In the genomic region with DNA sequence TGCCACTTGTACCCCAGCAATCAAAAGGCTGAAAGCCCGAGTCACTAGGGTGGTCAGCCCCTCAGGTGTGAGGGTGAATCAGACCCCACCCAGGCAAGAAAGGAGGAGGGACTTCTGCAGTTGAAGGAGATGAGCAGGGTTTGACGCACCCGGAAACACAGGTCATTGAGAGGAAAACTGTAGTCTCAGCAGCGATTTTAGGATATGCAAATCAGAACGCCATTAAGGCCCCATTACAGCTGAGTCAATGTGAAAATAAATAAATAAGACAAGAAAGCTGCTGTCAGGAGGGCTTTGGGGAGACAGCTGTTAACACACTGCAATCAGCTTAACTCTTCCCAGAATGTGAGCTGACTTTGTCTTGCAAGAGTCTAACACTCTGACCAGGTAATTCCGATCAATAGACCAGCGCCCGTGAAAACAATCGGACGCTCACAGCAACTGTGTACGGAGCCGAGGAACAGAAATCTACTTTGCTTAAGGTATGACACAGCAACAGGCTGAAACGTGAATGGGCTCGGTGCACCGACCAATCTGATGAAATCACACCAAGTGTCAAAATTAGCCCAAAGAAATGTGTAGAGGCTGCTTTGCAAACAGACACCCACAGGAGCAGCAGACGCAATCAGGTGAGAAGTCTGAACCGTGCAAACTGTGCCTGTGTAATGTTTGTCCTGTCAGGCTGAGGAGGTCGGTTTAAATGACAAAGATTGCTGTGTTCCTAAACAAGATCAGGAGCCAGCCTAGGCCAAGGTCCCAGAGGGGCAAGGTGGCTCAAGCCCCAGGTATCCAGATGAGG, we compare ENCODE assay signal across 11 mouse cellular contexts. TPM values are rescaled to one million over a fixed set of nuclear protein-coding genes. Genes with fewer than 3 reads are reported as not detected.
DNase-seq lines count a peak whose midpoint lies in the region; ATAC-seq and TF ChIP-seq lines count a peak whose summit lies in the region.
"Had no signal": no experiment of that assay in that cellular context is flagged by ENCODE, and none has a peak within 500 bp of the region (broad histone marks: within the 10 kb centered on the region; RNA-seq: fewer than 3 reads in every experiment).

No protein-coding gene starts in this region.

- no peak overlapping the region; the same call in 1 of the 2 replicates for H3K9ac ChIP-seq in liver, embryonic 11.5 days (ENCODE audit: low read depth, low read length)
- H3K9ac ChIP-seq: limb, embryonic 12.5 days had no signal

- no peaks in the 10 kb centered on the region for H3K27me3 ChIP-seq in spleen, adult 2 months (ENCODE audit: control insufficient read depth, insufficient read depth, low read length)
- H3K27me3 ChIP-seq in liver, embryonic 11.5 days (replicated peaks; ENCODE audit: control insufficient read depth, insufficient read depth, low read length): no peaks in the 10 kb centered on the region
- H3K27me3 ChIP-seq: limb, embryonic 12.5 days; megakaryocyte, embryonic 14.5 days had no signal

- no peak overlapping the region for H3K4me3 ChIP-seq in gastrocnemius, adult 2 months
- H3K4me3 ChIP-seq in spleen, adult 2 months (ENCODE audit: extremely low read depth, insufficient read depth, insufficient read length): no peak overlapping the region
- no peak overlapping the region for H3K4me3 ChIP-seq in liver, embryonic 11.5 days (ENCODE audit: low read depth, low read length)
- H3K4me3 ChIP-seq: limb, embryonic 12.5 days had no signal

- TF ChIP-seq CTCF in gastrocnemius, adult 2 months (IDR thresholded peaks at IDR 0.05): no peak
- no peak for TF ChIP-seq CTCF in spleen, adult 2 months (IDR thresholded peaks at IDR 0.05; ENCODE audit: extremely low read depth, insufficient read depth, insufficient read length, insufficient replicate concordance)

- WGBS in spleen, adult 2 months: 63% methylated on average over 18 of the region's 18 CpGs
- 73% methylated on average over 18 of the region's 18 CpGs for WGBS in liver, embryonic 11.5 days

- peaks cover 53% of the 10 kb centered on the region; the same call in 1 of the 2 replicates for H3K4me1 ChIP-seq in spleen, adult 2 months (ENCODE audit: control insufficient read depth, insufficient read depth, insufficient read length)
- peaks cover 73% of the 10 kb centered on the region for H3K4me1 ChIP-seq in liver, embryonic 11.5 days (replicated peaks; ENCODE audit: control insufficient read depth, insufficient read depth, low read length)

- no peaks in the 10 kb centered on the region for H3K9me3 ChIP-seq in liver, embryonic 11.5 days (ENCODE audit: control insufficient read depth, low read length)
- H3K9me3 ChIP-seq: limb, embryonic 12.5 days; megakaryocyte, embryonic 14.5 days had no signal

- no peak for ATAC-seq in liver, embryonic 11.5 days (replicated peaks; ENCODE audit: low FRiP score)

- no peak for DNase-seq in gastrocnemius, adult 2 months
- DNase-seq in gastrocnemius, postnatal 10 days: no peak
- DNase-seq in spleen, adult 2 months (ENCODE audit: low read depth in 1 of 2, low spot score in 2 of 2): no peak
- no peak for DNase-seq in spleen, adult 18-20 months
- DNase-seq in liver, embryonic 11.5 days (ENCODE audit: low spot score): no peak
- peak; percentile 75 for DNase-seq in yolk sac, embryonic 10.5 days (ENCODE audit: low spot score)
- DNase-seq in gastrocnemius, adult 18-20 months (ENCODE audit: low spot score): no peak
- no peak for DNase-seq in T-cell, adult 2 months (ENCODE audit: low spot score)
- DNase-seq: cerebellum, postnatal 14 days had no signal

- H3K27ac ChIP-seq in gastrocnemius, adult 2 months: peak overlapping the region; percentile 24
- peak overlapping the region; percentile 90 for H3K27ac ChIP-seq in spleen, adult 2 months (ENCODE audit: insufficient read depth, low read length)
- H3K27ac ChIP-seq in liver, embryonic 11.5 days (ENCODE audit: low read depth, low read length): peak overlapping the region; percentile 100; the same call in 1 of the 2 replicates
- H3K27ac ChIP-seq: limb, embryonic 12.5 days had no signal

- H3K36me3 ChIP-seq in spleen, adult 2 months (ENCODE audit: control insufficient read depth, insufficient read depth, low read length): no peaks in the 10 kb centered on the region
- H3K36me3 ChIP-seq in liver, embryonic 11.5 days (ENCODE audit: control insufficient read depth, insufficient read depth, low read length): 0 out of 2 replicates have a peak, but pooled peaks cover 2% of the 10 kb centered on the region
- H3K36me3 ChIP-seq: limb, embryonic 12.5 days had no signal

- intact Hi-C loops in gastrocnemius, adult 2 months (cut with DNase I): no loop called here

- TF ChIP-seq POLR2A in spleen, adult 2 months (IDR thresholded peaks at IDR 0.05; ENCODE audit: low read depth, low read length): no peak

- H3K4me2 ChIP-seq in liver, embryonic 11.5 days: peak overlapping the region; percentile 78
- H3K4me2 ChIP-seq: limb, embryonic 12.5 days had no signal

RNA-seq across cellular contexts. Expression of gene Elmsan1, which starts 16.8 kb away (rescaled TPM):
- total RNA-seq in gastrocnemius, adult 2 months (2021): 10 to 100 TPM; 10.2 to 11.9 TPM
- total RNA-seq in gastrocnemius, postnatal 10 days (2021): 10 to 100 TPM; 15.6 to 18.5 TPM
- polyA plus RNA-seq in spleen, adult 2 months (2012; rRNA removed): 30.6 and 36.4 TPM in 2 replicates
- 12.6 and 13.4 TPM in 2 replicates for polyA plus RNA-seq in liver, embryonic 11.5 days (2014; fragmentation: Nextera tagmentation; extraction: Ambion mirVana)
- 10 to 100 TPM in 1 of 2 experiments, 1 to 10 TPM in 1; 6.9 to 10.9 TPM for total RNA-seq in gastrocnemius, adult 18-20 months (2021)

RNA-seq across cellular contexts. Expression of gene Pnma1, which starts 53.6 kb away (rescaled TPM):
- under 1 TPM; 0.10 to 0.17 TPM for total RNA-seq in gastrocnemius, adult 2 months (2021)
- under 1 TPM; 0.23 to 0.54 TPM for total RNA-seq in gastrocnemius, postnatal 10 days (2021)
- 0.21 and 0.40 TPM in 2 replicates for polyA plus RNA-seq in spleen, adult 2 months (2012; rRNA removed)
- 0.27 and 0.53 TPM in 2 replicates for polyA plus RNA-seq in liver, embryonic 11.5 days (2014; fragmentation: Nextera tagmentation; extraction: Ambion mirVana)
- total RNA-seq in gastrocnemius, adult 18-20 months (2021): under 1 TPM in 1 of 2 experiments, not detected in 1; 0.11 TPM

Comparison
In these comparisons a context has a peak if more than half of its experiments do, and no peak if none do; other contexts are left out.
1. H3K27ac ChIP-seq: peak in every context shown above with its lines; median percentile 100 in liver, embryonic 11.5 days; 90 in spleen, adult 2 months; 24 in gastrocnemius, adult 2 months.